Comparison of ENCODE assay signal across 27 mouse cellular contexts in the genomic region with DNA sequence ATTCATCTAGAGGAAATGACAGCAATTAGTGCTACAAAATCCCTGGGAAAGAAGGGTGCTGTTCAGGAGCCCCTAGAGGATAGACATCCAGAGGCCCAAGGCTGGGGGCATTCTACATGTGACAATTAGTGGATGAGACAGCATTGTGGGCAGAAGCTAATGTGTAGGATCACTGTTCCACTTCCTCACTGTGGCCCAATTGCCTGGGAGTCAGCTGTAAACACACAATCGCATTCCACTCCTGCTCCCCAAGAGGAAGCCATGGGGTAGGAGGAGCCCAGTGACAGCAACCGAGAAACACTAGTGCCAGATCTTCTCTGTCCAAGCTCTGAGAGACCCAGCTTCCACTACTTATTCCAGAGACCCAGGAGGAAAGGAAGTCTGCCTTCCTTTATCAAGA.
DNase-seq lines count a peak whose midpoint lies in the region; ATAC-seq and TF ChIP-seq lines count a peak whose summit lies in the region.
"Had no signal": no experiment of that assay in that cellular context is flagged by ENCODE, and none has a peak within 500 bp of the region (broad histone marks: within the 10 kb centered on the region; RNA-seq: fewer than 3 reads in every experiment).

No protein-coding gene starts in this region.

- no peak for TF ChIP-seq POLR2A in bone marrow macrophage, adult 2 months (IDR thresholded peaks at IDR 0.05; ENCODE audit: borderline replicate concordance, low read depth, low read length)

- H3K27ac ChIP-seq in bone marrow macrophage, adult 2 months (ENCODE audit: insufficient read depth, low read depth, low read length) = peak overlapping the region; percentile 42
- H3K27ac ChIP-seq in forebrain, embryonic 10.5 days = no peak overlapping the region
- H3K27ac ChIP-seq: embryonic facial prominence, embryonic 10.5 days; embryonic facial prominence, embryonic 13.5 days; forebrain, embryonic 13.5 days; hindbrain, embryonic 10.5 days; hindbrain, embryonic 13.5 days; intestine, embryonic 15.5 days had no signal

- H3K4me1 ChIP-seq in bone marrow macrophage, adult 2 months (ENCODE audit: control insufficient read depth, insufficient read depth, low read length) = peaks cover 33% of the 10 kb centered on the region
- H3K4me1 ChIP-seq in megakaryocyte, embryonic 14.5 days = peaks cover 44% of the 10 kb centered on the region
- H3K4me1 ChIP-seq in forebrain, embryonic 10.5 days = no peaks in the 10 kb centered on the region
- H3K4me1 ChIP-seq: embryonic facial prominence, embryonic 10.5 days; embryonic facial prominence, embryonic 13.5 days; forebrain, embryonic 13.5 days; hindbrain, embryonic 10.5 days; hindbrain, embryonic 13.5 days; intestine, embryonic 15.5 days had no signal

- 83% methylated on average over 2 of the region's 2 CpGs for WGBS in forebrain, embryonic 10.5 days

- H3K27me3 ChIP-seq in megakaryocyte, embryonic 14.5 days (replicated peaks) = no peaks in the 10 kb centered on the region
- no peaks in the 10 kb centered on the region for H3K27me3 ChIP-seq in forebrain, embryonic 10.5 days (ENCODE audit: poor library complexity, severe bottlenecking)
- H3K27me3 ChIP-seq: CH12.LX; embryonic facial prominence, embryonic 13.5 days; forebrain, embryonic 13.5 days; hindbrain, embryonic 13.5 days; intestine, embryonic 15.5 days had no signal

- H3K9me3 ChIP-seq in megakaryocyte, embryonic 14.5 days = no peaks in the 10 kb centered on the region
- H3K9me3 ChIP-seq in forebrain, embryonic 10.5 days = no peaks in the 10 kb centered on the region
- H3K9me3 ChIP-seq: embryonic facial prominence, embryonic 10.5 days; embryonic facial prominence, embryonic 13.5 days; forebrain, embryonic 13.5 days; hindbrain, embryonic 10.5 days; hindbrain, embryonic 13.5 days; intestine, embryonic 15.5 days had no signal

- no peak overlapping the region for H3K4me3 ChIP-seq in bone marrow macrophage, adult 2 months (ENCODE audit: insufficient read depth, low read length)
- peak overlapping the region; percentile 67 for H3K4me3 ChIP-seq in megakaryocyte, embryonic 14.5 days (replicated peaks)
- H3K4me3 ChIP-seq in forebrain, embryonic 10.5 days = no peak overlapping the region
- H3K4me3 ChIP-seq: embryonic facial prominence, embryonic 10.5 days; embryonic facial prominence, embryonic 13.5 days; erythroblast, embryonic 14.5 days; forebrain, embryonic 13.5 days; hindbrain, embryonic 10.5 days; hindbrain, embryonic 13.5 days; intestine, embryonic 15.5 days had no signal

- peaks cover 93% of the 10 kb centered on the region for H3K36me3 ChIP-seq in megakaryocyte, embryonic 14.5 days (replicated peaks; ENCODE audit: low read length)
- H3K36me3 ChIP-seq in forebrain, embryonic 10.5 days (replicated peaks) = no peaks in the 10 kb centered on the region
- H3K36me3 ChIP-seq: embryonic facial prominence, embryonic 10.5 days; embryonic facial prominence, embryonic 13.5 days; G1E; hindbrain, embryonic 10.5 days; hindbrain, embryonic 13.5 days; intestine, embryonic 15.5 days had no signal

- DNase-seq in retina, postnatal 1 day = peak; percentile 32
- no peak for DNase-seq in forebrain, embryonic 10.5 days (ENCODE audit: extremely low spot score, low spot score)
- no peak for DNase-seq in left cerebral cortex, adult 18-20 months (ENCODE audit: low spot score in 2 of 2)
- DNase-seq in gastrocnemius, postnatal 36 days = no peak
- DNase-seq: adrenal gland, postnatal 10 days; adrenal gland, postnatal 36 days; B cell, adult 2 months; cerebellum, adult 11-12 months; cerebellum, adult 8-10 months; cerebellum, postnatal 25 days; embryo, embryonic 11 days; gastrocnemius, postnatal 10 days had no signal

- no peak for TF ChIP-seq CTCF in bone marrow macrophage, adult 2 months (IDR thresholded peaks at IDR 0.05; ENCODE audit: low read depth, low read length)

- intact Hi-C loops in gastrocnemius, postnatal 36 days (cut with DNase I) = no loop called here

- peak; percentile 49 for ATAC-seq in granulocyte monocyte progenitor cell, adult 5-6 weeks (replicated peaks; ENCODE audit: poor library complexity, severe bottlenecking)
- ATAC-seq: forebrain, embryonic 13.5 days; forebrain, embryonic 16.5 days; hindbrain, embryonic 16.5 days; intestine, embryonic 15.5 days; Patski had no signal
